Mouse (Mus musculus) layer of hippocampus, adult 11-12 months (tissue): Measurements from ENCODE around the gene Copz2.
A peak's percentile ranks its signal among the peaks of the same experiment; 100 is the strongest.
"Not testable (repeated sequence)": the region's sequence is repeated elsewhere in the genome, so short reads cannot be mapped to it uniquely, and the experiment has no call there.

Source experiments
- DNase-seq: peaks from one replicate; pipeline ENCODE4 v3.0.0; 2022; ENCODE audit warnings: low spot score

Gene Copz2

DNA sequence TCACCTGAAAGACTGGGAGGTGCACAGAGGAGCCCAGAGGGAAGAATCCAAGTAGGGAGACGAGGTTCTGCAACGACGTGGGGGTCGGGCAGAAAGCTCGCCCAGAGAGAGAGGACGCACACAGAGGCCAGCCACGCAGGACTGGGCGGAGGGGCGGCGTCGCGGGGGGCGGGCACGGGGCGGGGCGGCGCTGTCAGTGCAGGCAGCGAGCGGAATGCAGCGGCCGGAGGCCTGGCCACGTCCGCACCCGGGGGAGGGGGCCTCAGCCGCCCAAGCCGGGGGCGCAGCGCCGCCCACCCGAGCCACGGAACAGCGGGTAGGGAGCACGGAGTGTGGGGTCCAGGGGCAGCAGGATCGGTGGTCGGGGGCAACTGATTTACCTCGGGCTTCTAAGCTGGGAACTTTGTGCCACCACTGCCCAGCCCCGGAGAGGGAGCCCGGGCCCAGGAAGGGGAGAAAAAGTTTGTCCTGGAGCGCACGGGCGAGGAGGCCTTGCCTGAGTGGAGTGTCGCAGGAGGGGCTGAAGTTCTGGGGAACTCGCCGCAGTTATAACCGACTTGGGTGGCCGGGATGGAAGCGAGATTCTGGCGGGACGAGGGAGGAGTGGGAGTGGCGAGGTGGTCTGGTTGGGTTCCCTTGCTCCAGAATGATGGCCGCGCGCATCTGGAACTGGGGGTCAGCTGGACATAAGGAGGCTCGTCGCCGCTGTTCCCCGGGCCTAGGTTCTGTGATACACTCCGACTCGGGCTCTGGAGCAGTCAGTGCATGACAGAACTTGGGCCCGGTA lies at the start of gene Copz2:
TSS of gene Copz2 (plus strand) at position 190 of the 787 bp plus-strand sequence.
- DNase-seq, result no peak

DNA sequence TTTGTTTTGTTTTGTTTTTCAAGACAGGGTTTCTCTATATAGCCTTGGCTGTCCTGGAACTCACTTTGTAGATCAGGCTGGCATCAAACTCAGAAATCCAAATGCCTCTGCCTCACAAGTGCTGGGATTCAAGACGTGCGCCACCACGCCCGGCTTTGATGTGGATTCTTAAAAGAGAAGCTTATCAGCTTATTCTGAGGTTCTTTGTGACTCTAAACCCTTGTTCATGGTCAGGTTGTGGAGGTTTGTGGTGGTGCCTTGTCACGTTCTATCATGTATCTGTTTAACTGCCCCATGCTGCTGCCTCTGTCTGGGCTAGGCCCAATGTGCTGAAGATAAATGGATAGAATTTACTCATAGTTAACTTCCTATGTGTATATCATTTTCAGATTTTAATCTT lies 44.1 kb upstream of the Copz2 start:
- DNase-seq, result no peak

GRCm38 (mm10) chr11:96808066-96808465 lies 41.6 kb upstream of the Copz2 start:
- DNase-seq, result no peak

DNA sequence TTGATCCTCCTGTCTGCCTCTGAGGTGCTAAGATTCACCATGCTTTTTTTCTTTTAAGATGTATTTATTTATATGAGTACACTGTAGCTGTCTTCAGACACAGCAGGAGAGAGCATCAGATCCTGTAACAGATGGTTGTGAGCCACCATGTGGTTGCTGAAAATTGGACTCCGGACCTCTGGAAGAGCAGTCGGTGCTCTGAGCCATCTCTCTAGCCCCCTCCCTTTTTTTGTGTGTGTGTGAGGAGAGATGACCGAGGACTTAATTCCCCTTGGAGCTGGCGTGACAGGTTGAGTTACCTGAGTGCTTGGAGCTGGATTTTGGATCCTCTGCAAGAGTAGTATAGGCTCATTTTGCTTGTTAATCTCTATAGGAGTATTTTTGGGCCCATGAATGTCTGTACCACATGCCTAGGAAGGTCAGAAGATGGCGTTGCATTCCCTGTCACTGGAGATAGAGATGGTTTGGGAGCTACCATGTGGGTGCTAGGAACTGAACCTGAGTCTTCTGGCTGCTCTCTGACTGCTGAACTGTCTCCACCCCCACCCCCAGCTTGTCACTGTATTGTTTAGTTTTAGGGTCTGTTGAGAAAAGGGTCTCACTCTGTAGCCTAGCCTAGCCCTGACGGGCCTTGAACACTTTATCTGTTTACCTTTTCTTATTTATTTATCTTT lies 40.0 kb upstream of the Copz2 start:
- DNase-seq, result no peak

DNA sequence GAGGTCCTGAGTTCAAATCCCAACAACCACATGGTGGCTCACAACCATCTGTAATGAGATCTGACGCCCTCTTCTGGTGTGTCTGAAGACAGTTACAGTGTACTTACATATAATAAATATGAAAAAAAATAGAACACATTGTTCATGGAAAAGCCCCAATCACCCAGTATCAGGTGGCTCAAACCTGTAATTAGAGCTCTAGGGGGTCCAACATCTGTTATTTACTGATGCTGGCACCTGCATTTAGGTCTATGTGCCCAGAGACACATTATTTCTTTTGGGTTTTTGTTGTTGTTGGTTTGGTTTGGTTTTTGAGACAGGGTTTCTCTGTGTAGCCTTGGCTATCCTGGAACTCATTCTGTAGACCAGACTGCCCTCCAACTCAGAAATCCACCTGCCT lies 38.5 kb upstream of the Copz2 start:
- not testable (repeated sequence) for DNase-seq

DNA sequence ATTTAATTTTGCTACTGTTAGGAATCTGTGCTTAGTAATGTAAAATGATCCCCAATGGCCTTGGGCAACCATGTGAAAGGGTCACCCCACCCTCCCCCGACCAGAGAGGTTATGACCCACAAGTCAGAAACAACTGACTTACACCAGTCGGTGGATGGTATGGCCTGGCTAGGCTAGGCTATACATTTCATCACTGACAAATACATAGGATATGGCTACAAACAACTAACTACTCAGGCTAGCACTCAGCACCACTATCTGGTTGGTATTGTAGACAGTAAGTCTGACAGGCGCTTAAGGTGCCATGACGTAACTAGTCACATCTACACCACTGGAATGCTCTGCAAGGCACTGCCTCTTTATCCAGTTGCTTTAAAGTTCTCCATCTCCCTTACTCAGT lies 36.2 kb upstream of the Copz2 start:
- DNase-seq, result no peak

DNA sequence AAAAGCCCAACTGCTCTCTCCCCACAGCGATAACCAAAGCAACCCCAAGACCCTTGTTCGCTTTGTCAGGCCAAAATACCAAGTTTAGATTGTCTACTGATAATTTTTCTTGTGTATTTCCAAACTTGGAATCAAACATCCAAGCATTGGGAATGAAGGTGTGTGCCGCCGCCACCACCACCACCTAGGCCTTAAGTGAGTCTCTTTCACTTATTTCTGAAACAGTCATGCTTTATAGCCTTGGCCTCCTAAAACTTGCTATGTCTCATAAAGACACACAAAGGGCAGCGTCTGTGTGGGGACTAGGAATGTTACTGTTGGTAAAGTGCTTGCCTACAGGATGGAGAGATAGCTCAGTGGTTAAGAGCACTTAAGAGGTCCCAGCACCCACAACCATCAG lies 35.8 kb upstream of the Copz2 start:
- DNase-seq, result no peak

GRCm38 (mm10) chr11:96814443-96814842 lies 35.2 kb upstream of the Copz2 start:
- no peak for DNase-seq

GRCm38 (mm10) chr11:96815895-96816294 lies 33.8 kb upstream of the Copz2 start:
- DNase-seq, result no peak

DNA sequence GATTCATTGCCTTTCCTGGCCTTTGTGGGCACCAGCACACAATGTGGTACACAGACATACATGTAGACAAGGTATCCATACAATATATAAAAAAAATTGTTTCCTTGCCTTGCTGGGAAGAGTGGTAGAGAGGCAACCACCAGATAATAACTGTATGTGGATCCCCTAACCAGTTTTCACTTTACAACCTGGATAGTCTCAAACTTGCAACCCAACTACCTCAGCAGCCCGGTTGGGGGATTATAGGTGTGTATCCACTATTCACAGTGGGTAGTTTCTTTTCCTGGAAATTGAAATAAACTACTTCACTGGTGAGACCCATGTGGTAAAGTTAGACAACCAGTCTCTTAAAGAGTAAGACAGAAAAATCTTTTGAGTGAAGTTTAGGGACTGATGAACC lies 33.2 kb upstream of the Copz2 start:
- no peak for DNase-seq

GRCm38 (mm10) chr11:96816979-96817378 lies 32.7 kb upstream of the Copz2 start:
- DNase-seq, result no peak

- no peak for DNase-seq
Measured at GRCm38 (mm10) chr11:96818128-96818710, 31.5 kb upstream of the Copz2 start.

- DNase-seq, result no peak
Measured at GRCm38 (mm10) chr11:96821956-96822355, 27.7 kb upstream of the Copz2 start.

DNA sequence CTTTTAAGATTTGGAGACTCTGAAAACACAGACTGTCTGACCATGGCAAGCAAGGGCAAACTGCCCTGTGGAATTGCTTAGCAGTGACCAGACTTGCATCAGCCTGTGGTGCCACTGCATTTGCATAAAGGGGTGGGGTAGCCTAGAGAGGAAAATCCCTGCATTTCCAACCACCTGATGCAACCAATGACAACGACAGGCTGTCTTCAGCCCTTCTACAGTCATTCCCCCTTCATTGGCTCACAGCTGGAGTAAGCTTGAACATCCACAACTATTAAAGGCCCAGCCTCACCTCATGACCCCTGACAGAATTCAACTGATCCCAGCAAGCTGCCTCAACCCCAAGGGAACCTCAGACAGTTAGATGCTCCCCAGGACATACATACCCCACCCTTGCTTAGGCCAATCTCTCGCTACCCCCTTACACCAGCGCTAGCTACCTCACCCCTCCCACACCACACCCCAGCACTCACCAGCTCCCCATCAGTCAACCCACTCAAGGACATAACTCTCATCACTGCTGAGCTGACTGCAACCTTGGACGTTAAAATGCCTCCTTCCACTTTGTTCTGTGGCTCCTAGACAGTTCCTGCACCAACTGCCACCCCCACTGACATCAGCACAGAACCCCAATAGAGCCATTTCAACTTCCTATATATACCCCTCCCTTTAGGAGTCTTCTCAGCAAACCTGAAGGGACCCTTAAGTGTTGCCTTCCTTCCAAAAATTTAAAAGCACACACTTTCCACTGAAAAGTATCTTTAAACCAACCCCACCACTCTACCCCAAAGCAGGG lies 26.8 kb upstream of the Copz2 start:
- no peak for DNase-seq

- no peak for DNase-seq
Measured at GRCm38 (mm10) chr11:96823471-96823837, 26.2 kb upstream of the Copz2 start.

GRCm38 (mm10) chr11:96823880-96824782 lies 25.5 kb upstream of the Copz2 start:
- DNase-seq, result peak; percentile 84

DNA sequence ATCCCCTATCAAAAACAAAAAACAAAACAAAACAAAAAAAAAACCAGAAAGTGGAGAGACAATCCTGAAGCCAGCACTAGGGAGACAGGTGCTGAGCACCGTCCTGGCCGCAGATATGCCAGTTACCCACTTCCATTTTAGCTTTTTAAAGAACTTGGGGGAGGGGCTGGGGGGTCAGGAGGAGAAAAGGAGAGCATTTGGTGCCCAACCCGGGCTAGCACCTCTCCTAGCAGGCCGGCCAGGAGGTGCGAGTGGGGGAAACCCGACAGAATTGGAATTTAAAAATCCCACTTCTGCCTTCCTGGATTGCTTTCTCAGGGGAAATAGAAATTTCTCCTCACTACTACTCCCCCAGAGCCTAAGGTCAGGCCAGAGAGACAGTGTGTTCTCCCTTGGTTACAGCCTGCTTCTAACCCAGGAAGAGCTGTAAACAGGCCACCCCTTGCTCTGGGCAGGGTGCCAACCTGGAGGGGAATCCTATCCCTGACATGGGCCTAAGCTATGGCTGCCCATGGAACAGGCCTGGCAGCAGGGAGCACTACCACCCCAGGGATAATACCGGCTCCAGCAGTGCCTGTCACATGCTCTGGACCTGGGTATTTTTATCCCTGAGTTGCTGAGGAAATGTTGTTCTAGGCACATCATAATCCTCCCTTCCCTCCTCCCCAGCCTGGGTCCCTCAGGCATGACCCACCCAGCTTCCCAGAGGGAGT lies 24.7 kb upstream of the Copz2 start:
- DNase-seq, result peak; percentile 49

DNA sequence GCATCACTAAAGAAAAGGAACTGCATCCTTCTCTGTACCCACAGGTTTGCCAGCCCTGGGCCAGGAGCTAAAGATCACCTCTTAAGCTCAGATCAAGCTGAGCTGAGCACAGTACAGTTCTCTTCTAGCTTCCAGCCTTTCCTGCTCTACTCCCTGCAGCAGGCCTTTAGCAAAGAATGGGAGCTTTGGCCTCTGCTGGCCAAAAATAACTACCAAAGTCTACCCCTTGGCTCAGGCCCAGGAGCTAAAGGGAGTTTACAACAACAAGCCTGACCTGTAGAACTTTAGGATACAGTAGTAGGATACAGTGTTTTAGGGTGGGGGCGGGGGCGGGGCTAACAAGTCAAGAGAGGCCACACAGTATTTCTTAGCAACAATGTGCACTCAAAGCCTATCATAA lies 23.2 kb upstream of the Copz2 start:
- DNase-seq, result no peak

DNA sequence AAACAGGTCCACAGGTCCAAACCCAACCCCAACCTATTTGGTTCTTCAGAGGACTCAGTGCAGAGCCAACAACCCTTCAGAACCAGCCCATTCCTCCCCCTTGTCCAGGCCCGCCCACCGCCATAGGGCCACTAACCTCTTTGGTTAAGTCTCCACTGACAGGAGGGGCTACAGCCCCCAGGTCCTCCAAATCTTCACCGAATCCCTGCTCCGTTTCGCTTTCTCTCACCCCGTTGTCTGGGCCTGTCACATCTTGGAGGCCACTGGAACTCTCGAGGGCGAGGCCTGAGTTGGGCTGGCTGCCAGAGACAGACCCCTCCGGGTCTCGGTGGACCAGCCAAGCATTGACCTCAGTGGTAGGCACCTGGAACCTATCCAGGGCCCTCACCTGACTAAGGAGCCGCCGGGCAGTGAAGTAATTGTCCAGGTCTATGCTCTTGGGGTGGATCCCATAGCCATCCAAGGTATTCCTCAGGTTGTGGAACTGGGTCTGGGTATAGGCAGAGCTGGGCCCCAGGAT lies 22.5 kb upstream of the Copz2 start:
- no peak for DNase-seq

DNA sequence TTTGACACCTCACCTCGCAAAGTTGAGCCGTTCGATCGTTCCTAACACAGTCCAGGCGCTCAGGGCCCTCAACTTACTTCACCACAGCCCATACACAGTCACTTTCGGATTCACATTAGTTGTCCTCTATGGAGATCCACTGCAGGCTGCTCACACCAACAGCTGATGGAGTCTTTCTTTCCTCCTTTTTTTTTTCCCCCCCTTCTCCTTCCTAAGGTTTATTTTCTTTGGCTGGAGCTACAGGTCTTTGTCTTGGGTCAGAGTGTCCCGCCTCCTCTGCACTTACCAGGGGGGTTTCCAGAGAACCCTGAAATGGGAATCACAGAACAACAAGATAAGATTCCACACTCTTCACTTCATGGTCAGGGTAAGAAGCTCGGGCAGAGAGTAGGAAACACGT lies 21.8 kb upstream of the Copz2 start:
- DNase-seq, result no peak

DNA sequence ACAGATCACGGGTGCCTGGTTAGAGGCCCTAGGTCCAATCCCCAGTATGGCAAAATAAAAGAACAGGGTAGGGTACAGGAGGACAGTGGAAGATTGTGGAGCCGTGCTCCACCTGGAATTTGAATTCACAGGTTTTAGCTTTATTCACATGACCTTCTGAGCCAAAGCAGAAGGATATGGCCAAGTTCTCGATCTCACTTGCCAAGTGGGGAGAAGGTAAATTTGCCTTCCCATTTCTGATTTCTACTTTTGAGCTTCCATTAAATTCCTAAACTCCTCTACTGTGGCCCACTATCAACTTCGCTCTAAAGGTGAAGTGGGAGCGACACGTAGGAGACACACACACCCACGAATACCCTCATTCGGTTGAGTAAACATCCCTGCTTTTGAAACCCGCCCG lies 20.8 kb upstream of the Copz2 start:
- DNase-seq, result no peak
